Mouse (Mus musculus) heart, adult 18-20 months (tissue): Measurements from ENCODE around the gene Uba7. TPM values are rescaled to one million over a fixed set of nuclear protein-coding genes. Genes with fewer than 3 reads are reported as not detected.

Source experiments
- DNase-seq, 2 experiments: peaks; one replicate each; pipeline ENCODE4 v3.0.0; 2021 to 2022; ENCODE audit warnings: mixed read lengths in 1 of 2
- total RNA-seq, 2 experiments: library from RNA; stranded (reverse); gene quantifications; 2 replicates each; pipeline ENCODE4 v1.2.3; 2021

The Uba7 gene
- total RNA-seq, 2 experiments from 2014 or later: 12.3 to 15.6 TPM

DNA sequence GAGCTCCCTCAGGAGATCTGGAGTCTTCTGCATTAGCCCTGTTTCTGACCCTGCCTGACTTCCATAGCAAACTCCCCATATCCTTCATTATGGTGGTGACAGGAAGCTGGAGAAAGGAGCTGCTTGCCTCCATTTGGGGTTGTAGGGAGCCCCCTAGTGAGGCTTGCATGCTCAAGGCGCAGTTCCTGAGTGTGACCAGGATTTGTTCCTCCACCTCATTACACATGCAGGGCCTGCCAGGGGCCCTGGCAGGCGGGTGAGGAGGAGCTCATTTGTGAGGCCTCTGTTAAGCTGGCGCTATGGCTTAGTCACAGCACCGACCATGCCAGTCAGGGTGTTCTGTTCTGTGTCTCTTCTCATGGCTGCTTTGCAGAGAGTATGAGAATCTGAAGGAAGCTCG, 13.4 kb upstream of the Uba7 start:
- peak in 1 of 2 experiments; percentile 44 for DNase-seq

DNA sequence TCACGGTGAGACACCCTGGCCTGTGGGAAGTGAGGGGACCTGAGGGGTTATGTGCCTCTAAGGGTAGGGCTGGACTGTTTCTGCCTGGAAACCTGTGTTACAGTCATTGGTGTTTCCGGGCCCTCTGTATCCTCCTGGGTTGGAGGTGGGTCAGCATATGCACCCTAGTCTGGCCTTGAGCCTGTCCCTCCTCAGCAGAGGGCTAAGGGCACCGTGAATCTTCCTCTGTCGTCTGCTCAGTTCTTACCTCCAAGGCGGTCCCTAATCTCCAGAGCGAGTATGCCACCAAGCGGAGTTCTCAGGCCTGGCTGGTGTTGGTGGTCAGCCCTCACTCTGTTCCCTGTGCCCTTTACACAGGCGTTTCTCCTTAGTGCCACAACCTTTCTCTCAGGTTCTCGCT, 12.4 kb upstream of the Uba7 start:
- no peak for DNase-seq

DNA sequence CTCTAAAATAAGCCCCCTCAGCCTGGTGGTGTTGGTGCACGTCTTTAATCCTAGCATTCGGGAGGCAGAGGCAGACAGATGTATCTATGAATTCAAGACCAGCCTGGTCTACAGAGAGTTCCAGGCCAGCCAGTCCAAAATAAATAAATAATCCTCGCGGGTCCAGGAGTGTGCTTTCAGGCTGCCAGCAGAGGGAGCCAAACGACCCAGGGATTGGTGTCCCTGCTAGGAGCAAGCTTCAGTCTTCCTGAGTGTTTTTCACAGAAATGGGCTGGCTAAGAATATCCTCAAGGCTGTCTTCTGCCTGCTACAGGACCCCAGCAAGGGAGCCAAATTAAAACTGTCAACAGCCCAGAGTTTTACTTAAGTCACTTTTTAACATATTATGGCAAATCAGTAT, 11.6 kb upstream of the Uba7 start:
- DNase-seq: peak; percentile 83 to 89

DNA sequence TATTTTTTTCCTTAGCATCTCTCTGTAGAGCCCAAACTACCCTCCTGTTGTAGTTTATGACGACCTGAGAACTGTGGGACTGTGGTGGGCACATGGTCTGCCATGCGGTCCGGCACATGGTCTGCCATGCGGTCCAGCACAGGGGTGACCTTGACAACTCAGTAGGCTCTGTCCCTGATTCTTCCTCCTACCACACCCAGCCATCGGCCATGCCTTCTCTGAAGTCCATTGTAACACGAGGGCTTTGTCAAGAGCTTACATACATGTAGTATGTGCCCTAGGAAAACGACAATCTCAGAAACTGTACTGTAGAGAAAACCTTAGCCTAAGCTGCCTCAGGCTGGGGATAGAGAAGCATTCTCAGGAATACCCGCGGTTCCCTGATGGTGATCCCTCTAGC, 10.6 kb upstream of the Uba7 start:
- DNase-seq: no peak

DNA sequence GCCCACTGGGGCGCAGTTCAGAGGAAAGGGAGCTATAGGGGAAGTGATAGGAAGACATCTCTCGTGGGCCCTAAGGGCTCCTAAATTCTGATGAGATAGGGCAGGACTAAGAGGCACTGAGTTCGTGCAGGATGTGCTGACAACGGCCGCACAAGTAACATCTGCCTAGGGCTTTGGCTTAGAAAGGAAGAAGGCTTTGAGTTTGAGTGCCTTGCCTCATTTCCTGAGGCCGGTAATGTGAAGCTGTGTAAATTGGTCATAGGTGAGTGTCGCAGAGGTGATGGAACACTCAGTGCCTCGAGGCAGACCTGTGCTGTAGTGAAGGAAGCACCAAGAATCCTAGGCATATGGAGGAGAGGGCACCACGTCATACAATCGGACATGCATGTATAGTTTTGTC, 8.6 kb upstream of the Uba7 start:
- DNase-seq: peak in 1 of 2 experiments; percentile 50

DNA sequence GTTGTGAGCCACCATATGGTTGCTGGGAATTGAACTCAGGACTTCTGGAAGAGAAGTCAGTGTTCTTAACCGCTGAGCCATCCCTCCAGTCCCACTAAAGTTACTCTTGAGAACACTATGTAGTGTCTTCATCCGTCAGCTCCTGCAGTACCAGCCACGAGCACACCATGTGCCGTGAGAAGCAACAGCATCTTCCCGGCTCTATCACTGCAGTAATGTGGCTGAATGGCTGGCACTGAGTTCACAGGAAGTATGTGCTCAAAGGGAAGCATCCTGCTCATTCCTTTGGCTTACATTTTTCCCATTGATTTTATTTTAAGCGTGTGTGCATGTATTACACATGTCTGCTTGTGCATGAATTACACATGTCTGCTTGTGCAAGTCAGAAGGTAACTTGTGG, 7.9 kb upstream of the Uba7 start:
- no peak for DNase-seq

DNA sequence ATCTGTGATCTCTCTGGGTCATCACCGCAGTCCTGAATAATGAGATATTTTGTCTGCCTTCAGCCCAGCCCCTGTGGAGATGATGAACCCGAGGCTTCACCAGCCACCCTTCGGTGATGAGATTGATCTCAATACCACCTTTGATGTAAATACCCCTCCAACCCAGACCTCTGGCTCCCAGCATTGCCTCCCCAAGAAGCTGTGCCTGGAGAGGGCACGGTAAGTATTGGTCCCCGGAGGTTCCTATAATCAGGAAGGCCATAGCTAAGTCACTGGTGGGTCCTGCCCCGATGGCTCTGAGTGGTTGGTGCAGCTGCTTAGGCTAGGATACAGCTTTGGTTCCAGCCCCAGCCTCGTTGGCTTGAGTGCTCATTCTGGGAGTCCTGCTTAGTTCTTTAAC, 6.8 kb upstream of the Uba7 start:
- DNase-seq: no peak

DNA sequence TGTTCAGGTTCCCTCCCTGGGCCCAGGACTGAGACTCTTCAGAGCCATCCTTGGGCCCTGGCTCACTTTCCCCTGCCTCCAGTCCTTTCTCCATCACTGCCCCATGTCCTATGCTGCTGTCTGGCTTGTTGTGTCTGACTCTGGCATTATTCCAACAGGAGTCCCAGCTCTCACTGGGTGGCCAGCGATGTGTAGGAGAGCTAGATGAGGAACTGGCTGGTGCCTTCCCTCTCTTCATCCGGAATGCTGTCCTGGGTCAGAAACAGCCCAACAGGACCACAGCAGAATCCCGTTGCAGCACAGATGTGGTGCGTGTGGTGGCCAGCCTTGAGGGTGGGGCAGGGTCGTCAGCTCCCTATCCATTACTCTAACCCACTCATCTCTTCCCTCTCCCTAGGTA, 5.0 kb upstream of the Uba7 start:
- DNase-seq: no peak

DNA sequence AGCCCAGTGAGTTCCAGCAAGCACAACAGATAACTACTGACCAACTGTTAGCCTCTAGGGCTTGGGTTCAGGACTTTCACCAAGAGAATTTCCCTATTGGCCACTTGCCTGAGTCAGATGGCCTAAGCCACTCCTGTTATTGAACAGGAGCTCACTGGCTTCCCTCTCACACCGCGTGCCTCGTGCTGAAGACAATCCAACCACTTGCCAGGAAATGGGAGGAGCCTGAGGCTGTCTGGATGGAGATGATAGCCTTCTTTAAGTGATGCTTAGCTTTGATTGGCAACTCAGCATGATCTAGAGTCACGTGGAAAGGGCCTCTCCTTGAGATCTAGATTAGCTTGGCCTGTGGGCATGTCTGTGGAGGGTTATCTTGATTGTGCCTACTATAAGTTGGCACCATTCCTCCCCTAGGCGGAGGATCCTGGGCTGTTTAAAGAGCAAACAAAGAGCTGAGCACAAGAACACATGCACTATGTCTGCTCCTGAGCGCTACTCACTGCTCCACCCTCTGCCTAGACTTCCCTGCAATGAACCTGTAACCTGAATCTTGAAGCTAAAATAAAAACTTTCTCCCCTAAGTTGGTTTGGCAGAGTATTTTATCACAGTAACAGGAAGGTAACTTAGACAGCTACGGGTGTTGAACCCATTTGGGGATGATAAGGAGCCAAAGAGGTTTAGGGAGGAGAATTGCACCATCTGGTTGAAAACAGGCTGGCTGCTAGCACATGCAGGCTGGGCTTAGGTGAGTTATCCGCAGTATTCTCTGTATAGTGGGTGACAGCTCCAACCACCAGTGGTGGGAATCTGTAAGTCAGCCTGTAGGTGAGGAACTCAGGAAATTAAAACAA, 3.4 kb upstream of the Uba7 start:
- peak in 1 of 2 experiments; percentile 80 for DNase-seq

DNA sequence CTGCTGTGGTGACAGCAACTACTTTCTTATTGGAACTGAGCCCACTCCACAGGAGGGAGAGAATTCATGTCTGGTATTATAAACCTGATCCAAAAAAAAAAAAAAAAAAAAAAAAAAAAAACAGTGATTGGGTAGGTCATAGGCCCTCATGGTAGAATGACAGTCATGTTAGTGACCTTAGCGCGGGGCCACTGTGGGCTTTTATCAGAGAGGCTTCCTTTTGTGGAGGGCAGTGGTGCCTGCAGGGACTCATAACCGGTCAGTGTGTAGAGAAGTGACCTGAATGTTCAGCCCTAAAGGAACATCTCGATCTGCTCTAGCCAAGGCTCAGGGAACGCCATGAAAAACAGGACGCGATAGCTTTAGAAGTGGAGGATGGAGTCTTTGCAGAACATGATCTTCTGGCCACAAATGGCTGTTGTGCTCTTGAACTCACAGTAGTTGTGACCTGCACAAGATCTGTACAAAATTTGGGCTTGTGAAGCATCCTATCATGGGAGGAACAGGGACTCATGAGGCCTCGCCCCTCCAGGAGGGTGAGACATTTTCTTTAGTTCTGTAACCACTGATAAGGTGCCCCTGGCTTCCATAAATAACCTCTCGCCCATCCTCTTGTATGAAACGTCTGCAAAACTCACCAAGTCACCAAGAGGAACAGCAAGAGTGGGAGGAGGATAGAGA, 674 bp upstream of the Uba7 start:
- DNase-seq: no peak

DNA sequence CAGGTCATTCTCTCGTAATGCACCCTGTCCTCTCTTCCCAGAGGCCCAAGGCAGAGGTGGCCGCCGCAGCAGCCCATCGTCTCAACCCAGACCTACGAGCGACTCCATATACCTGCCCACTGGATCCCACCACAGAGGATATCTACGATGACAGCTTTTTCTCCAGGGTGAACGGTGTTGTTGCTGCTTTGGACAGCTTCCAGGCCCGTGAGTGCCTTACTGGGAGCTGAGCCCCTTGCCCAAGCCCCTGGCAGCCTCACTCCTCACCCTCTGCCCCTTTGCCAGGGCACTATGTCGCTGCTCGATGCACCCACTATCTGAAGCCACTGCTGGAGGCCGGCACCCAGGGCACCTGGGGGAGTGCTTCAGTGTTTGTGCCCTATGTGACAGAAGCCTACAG, 3.5 kb downstream of the Uba7 start:
- DNase-seq: no peak

DNA sequence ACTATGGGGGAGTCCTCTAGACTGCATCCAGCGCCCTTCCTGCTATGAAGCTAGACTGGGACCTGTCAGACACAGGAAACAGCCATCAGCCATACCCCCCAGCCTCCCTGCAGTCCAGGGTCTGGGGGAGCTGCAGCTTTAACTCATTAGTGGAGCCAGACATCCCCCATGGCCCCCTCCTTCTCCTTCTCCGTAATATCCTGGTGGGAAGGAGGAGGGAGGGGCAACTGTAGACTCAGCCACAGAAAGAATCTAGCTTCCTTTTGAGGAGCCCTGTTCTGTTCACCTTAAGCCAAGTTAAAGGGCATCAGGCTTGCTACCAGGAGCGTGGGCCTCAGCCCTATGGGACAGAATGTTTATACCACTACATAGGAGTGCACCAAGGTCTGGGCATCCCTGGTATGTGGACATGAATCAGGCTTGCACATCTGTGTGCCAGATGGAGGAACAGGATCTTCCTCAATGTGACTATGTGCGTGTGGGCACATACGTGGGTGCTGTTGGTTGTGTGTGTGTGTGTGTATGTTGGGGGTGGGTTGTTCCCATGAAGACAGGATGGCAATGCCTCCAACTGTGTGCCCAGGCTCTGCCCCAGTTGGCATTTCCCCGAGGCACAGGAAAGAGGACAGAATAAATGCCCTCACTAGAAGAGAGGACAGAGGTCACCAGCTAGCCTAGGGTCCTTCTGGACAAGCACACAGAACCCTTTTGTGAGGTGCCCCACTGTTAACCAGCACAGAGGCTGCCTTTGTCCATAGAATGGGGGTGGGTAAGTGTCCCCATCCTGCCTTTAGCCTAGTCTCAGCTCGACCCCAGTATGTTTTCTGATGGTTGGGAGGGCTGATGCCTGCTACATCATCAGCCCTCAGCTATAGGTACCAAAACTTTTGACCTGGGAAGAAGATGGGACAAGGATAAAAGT, 6.6 kb downstream of the Uba7 start:
- peak in 1 of 2 experiments; percentile 40 for DNase-seq

DNA sequence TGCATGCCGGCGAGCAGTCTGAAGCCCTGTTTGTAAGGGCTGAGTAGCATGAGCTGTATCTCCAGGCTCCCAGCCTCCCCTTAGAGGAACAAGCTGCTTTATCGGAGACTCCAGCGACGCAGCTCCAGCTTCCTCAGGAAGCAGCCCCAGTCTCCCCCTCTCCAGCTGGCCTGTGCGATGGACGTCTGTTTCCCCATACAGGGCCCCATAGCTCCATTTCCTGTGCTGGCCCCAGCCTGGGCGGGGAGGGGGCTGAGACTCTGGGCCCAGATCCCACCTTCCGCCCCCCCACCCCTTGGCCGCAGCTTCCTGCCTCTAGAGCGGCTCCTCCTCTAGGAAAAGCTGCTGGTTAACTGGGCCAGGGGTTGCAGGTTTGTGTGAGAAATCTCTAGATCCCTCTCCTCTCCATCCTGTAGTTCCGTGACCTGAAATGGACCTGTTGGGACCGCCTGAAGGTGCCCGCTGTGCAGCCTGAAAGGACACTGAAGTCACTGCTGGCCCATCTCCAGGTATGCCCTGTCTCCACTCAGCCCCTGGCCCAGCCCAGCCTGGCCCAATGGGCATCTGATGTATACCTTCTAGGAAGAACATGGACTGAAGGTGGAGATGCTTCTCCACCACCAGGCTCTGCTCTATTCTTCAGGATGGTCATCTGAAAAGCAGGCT, 7.5 kb downstream of the Uba7 start, which contains the start of gene Gm20661:
Gm20661 (plus strand) TSS at position 378 of the 666 bp plus-strand sequence.
- DNase-seq: peak; percentile 81 to 94

DNA sequence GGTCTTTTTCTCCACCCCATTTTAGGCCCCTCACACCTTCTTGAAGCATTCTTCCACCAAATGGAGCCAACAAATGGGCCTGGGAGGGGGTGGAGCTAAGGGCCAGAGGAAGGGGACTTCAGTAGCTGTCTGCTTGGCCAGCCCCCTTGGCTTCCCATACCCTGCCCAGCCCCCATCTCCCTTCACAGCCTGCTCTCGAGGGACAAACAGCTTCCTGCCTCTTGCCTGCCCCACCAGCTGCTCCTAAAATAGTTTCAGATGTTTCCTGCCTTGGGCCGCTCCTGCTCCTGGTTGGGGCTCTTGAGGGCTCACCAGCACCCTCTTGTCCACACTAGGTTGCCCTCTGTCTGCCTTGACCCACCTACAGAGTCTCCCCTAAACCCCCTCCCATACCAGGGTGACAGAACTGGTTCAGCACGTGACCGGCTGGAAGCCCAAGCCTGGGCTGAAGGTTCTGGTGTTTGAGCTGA, 8.2 kb downstream of the Uba7 start:
- peak; percentile 90 to 96 for DNase-seq

DNA sequence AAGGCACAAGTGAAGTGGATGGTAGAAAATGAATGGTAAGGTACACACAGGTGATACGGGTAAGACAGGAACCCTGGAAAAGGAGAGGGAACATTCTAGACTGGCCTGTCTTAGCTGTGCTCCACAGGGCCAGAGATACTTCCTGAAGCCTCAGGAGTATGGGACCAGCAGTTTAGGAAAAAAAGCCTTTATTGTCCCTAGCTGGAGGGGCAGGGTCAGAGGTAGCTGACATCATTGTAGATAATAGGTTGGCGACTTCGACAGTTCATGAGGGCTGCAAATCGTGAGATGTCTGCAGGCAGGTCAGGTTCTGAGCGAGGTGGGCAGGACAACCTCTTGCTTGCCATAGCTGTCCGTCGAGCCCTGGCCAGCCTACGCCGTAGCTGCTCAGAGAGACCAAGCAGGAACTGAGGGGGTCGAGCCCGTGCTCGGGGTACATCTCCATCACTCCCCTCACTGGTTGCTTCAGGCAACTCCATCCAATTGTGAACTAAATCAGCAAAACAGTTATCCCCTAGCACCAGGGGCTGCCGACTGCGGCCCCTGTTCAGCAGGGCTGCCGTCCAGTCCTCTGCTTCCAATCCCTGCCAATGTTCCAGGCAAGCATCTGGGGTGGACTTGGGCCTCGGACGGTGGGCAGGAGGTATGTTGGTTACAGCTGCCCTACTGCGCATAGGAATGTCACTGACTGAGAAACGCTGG, 8.9 kb downstream of the Uba7 start:
- DNase-seq: peak; percentile 27 to 51

DNA sequence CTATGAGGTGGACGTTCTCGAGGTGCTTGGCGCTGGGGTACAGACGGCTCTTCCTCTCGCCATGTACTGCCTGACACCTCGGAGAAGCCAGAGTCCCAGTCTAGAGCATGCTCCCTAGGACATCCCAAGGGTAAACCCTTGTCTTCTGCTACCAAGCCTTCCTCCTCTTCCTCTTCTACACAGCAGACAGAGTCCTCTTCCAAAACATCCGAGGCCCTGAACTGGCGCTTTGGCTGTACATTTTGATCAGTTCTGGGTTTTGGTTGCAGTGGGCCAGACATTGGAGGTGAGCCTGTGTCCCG, 9.4 kb downstream of the Uba7 start:
- DNase-seq: peak in 1 of 2 experiments; percentile 50

DNA sequence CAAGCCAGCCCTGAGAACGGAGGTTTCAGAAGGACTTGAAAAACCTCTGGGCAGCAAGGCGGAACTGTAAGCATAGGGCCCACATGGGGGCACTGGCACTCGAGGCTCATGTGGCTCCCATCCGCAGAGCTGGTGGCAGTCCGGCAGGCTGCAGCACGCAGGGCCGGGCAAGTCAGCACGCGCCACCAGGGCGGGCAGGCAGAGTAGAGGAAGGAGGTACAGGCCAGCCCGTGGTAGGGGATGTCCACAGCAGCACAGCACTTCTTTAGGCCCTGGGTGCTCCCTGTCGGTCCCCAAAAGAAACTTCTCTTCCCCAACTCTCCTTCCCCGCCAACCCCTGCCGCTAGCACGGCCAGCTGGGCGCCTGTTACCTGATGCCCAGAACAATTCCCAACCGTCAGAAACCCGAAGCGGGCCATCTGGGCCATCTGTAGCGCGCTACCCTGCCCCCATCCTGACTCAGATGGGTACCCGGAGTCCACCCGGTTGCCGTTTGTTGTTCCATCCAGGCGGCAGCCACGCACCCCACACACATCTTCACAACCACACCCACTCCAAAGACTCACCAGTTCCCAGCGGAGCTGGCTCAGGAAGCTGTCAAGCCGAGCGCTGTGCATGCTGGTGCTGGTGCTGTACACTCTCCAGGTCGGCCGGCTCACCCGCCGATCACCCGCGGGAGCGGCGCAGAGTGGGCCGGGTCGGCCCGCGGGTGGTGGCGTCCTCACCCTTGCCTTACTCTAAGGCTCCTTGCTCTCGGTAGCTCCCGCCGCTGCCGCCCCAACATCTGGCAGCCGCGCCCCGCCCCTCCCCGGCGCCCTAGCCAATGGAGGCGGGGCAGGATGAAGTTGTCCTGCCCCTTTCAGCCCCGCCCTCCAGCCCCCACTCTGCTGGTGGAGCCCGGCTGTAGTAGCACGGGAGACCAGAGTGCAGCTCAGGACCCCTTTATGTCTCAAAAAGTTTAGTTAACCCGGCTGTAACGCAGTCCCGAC, 10.1 kb downstream of the Uba7 start, which contains the start of gene Inka1:
Inka1 (minus strand) TSS at position 749 of the 989 bp plus-strand sequence.
- DNase-seq: peak; percentile 93 to 95

DNA sequence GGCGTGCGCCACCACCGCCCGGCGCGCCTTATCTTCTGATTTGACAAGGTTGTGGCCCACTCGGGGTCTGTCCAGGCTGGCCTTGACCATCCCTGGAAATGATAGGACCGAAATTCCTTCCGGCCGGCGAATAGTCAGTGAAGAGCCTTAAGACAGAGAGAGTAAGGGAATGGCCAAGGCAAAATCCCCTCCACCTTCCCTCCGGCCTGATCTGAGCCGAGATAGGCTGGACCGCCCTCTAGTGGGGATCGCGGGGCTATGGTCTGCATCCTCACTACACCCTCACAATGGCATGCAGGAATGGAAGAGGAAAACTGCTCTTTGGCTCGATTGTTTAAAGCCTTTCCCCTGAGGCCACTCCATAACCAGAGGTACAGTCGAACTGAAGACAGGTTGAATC, 11.1 kb downstream of the Uba7 start:
- peak; percentile 90 to 91 for DNase-seq

DNA sequence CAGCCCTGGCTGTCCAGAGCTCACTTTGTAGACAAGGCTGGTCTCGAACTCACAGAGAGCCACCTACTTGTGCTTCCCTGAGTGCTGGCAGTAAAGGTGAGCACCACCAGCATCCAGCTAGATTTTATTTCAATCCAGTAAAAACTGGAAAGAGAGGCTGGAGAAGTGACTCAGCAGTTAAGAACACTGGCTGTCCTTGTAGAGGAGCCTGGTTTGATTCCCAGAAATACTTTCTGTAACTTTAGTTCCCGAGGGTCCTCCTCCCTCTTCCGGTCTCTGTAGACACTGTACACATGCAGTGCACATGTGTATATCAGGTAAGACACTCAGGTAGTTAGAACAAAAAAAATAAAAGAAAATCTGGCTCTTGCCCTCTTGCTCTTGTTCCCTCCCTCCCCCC, 12.6 kb downstream of the Uba7 start:
- DNase-seq: peak in 1 of 2 experiments; percentile 28

DNA sequence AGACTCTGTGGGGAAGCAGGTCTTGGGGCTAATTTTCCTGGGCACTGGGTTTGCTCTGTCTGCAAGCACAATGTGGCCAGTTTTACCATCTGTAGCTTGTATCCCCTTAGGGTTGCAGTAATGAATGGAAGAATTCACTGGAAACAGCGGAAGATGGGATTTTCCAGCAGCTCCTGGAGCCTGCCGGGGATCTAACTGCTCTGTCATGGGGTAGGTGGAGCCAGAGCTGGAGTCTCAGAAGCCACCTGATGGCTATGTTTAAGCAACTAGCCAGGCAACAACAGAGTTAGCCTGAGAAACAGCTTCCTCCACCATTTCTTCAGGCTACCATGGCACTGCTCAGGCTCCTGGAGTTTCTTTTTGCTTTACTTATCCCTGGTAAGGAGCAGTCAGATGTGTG, 16.9 kb downstream of the Uba7 start, which contains the start of gene Cdhr4:
Cdhr4 (plus strand) TSS at position 301 of the 400 bp plus-strand sequence.
- DNase-seq: no peak
